Mouse (Mus musculus): ENCODE measurements around the gene Larp7.

DNA sequence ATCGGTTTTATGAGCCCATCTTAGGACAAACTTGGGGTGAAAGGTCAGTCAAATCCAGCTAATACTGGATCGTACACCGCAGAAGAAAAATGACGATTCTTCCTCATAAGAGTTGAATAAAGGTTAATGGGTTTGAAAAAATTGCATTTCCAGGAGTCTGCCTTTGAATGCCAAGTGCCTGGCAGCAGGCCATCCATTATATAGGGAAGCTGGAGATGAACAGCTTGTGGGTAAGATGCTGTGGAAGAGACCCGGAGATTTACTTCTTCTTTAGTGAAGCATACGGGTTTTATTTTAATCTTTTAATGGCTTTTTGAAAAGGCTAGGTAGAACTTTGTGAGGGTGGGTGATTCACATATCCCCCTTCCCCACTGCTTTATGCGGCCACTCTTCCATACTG is 65.8 kb downstream of the Larp7 start:
- TF ChIP-seq ZC3H11A (IDR thresholded peaks at IDR 0.05; ENCODE audit: borderline replicate concordance, low read depth, low read length) (no peak), MAFK (IDR thresholded peaks at IDR 0.05; ENCODE audit: insufficient read depth, low read depth, low read length) (no peak)
